Mouse (Mus musculus): ENCODE measurements around the gene Cfap126.

GRCm38 (mm10) chr1:171135600-171135999 lies 21.9 kb downstream of the Cfap126 start:
- no peak for TF ChIP-seq CTCF (IDR thresholded peaks at IDR 0.05; ENCODE audit: low read depth)
- TF ChIP-seq EP300 (IDR thresholded peaks at IDR 0.05; ENCODE audit: low read depth), result no peak

Measured in liver, postnatal 0 days (tissue).